Mouse (Mus musculus) stomach, embryonic 15.5 days (tissue): Measurements from ENCODE around the gene Tcte3. TPM values are rescaled to one million over a fixed set of nuclear protein-coding genes. Genes with fewer than 3 reads are reported as not detected.
A peak's percentile ranks its signal among the peaks of the same experiment; 100 is the strongest.
"Not testable (repeated sequence)": the region's sequence is repeated elsewhere in the genome, so short reads cannot be mapped to it uniquely, and the experiment has no call there.

ENCODE experiments used
- ATAC-seq: fragments of 200-750 bp; cut with Nextera tagmentation; 2 replicates; pipeline ENCODE4 v1.8.0; 2017; ENCODE audit warnings: low read depth, moderate number of reproducible peaks, moderate TSS enrichment; ENCODE audit not compliant: insufficient read depth, low FRiP score
- H3K27ac ChIP-seq: fragments of 300-500 bp; sonication (generic); 2 replicates; pipeline ENCODE4 v1.5.1; 2015; ENCODE audit warnings: mild to moderate bottlenecking, inconsistent platforms
- H3K27me3 ChIP-seq: fragments of 300-500 bp; sonication (generic); replicated peaks from 2 replicates; pipeline ENCODE4 v1.6.1; 2015; ENCODE audit warnings: inconsistent platforms
- H3K36me3 ChIP-seq: fragments of 300-500 bp; sonication (generic); 2 replicates; pipeline ENCODE4 v1.6.1; 2015; ENCODE audit warnings: inconsistent platforms
- H3K4me1 ChIP-seq: fragments of 300-500 bp; sonication (generic); 2 replicates; pipeline ENCODE4 v1.6.1; 2015; ENCODE audit warnings: inconsistent platforms
- H3K4me2 ChIP-seq: fragments of 300-500 bp; sonication (generic); 2 replicates; pipeline ENCODE4 v1.6.1; 2015; ENCODE audit warnings: mild to moderate bottlenecking, inconsistent platforms
- H3K4me3 ChIP-seq: fragments of 300-500 bp; sonication (generic); replicated peaks from 2 replicates; pipeline ENCODE4 v1.5.1; 2015; ENCODE audit warnings: inconsistent platforms
- H3K9ac ChIP-seq: fragments of 300-500 bp; sonication (generic); 2 replicates; pipeline ENCODE4 v1.6.1; 2015; ENCODE audit warnings: inconsistent platforms
- H3K9me3 ChIP-seq: fragments of 300-500 bp; sonication (generic); 2 replicates; pipeline ENCODE4 v1.6.1; 2016; ENCODE audit warnings: inconsistent platforms
- WGBS: fragments of 180-500 bp; shearing (Covaris S2); methylation state at CpG from one replicate; pipeline ENCODE4 v1.1.7; 2015; 5-methylcytosine and 5-hydroxymethylcytosine counted together
- polyA plus RNA-seq: library from polyadenylated mRNA; unstranded; fragments of >200 nt; fragmentation: Nextera tagmentation; extraction: Ambion mirVana; gene quantifications from 2 replicates; pipeline ENCODE4 v1.2.1, GENCODE M21; 2015

The Tcte3 gene
- polyA plus RNA-seq, 1 experiment from 2014 or later = not detected

DNA sequence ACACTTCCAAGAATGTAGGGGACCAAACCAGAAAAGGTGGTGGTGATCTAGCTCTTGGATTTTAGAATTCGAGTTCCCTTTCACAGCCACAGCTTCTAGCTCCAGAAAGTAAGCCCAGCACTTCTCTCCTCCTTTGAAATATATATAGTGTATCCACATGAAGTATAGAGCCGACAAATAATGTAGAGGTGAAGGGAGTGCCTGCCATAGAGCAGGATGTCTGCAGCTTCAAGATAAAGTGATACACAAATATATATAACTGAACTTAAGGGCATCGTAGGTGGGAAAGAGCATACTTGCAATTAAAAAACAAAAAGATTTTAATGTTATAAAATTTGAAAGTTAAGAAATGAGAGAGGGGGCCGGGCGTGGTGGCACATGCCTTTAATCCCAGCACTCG, 15.8 kb downstream of the Tcte3 start:
- H3K9ac ChIP-seq, H3K27ac ChIP-seq, H3K4me2 ChIP-seq, H3K9me3 ChIP-seq, H3K4me1 ChIP-seq, H3K4me3 ChIP-seq, H3K27me3 ChIP-seq, H3K36me3 ChIP-seq, ATAC-seq: not testable (repeated sequence)
- WGBS = no CpG with 5 or more reads among the region's 6 CpGs

- peak; percentile 77 for ATAC-seq
- H3K9me3 ChIP-seq, H3K27ac ChIP-seq, H3K27me3 ChIP-seq, H3K4me1 ChIP-seq, H3K4me3 ChIP-seq, H3K9ac ChIP-seq, H3K4me2 ChIP-seq, H3K36me3 ChIP-seq: not testable (repeated sequence)
- WGBS = no CpG with 5 or more reads among the region's 48 CpGs
Measured at GRCm38 (mm10) chr17:15024502-15025193, 16.6 kb downstream of the Tcte3 start.

DNA sequence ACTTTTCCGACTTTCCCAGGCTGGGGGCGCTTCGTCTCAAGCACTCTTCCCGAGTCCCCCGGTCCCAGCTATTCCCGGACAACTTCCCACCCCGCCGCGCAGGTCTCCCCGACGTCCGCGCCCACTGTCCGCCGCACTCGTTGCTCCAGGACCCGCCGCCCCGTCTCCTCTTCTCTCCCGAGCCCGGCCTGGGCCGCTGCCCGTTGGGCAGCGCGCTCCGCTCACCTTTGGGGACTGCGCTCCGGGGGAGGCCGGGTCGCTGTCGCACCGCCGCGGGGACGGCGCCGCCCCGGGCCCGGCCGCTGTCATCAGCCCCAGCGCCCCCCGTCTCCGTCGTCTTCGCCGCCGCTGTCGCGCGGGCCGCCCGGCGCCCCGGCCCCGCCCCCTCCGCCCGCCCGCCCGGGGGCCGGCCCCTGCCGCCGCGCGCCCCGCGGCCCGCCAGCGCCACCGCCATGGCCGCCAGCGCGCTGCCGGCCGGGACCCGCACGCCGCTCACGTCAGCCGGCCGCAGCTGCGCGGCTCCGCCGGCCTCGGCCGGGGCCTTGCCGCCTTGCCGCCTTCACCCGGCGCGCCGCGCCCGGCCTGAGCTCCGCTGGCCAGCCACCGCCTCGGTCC, 17.3 kb downstream of the Tcte3 start:
- H3K4me2 ChIP-seq, H3K4me1 ChIP-seq, H3K9ac ChIP-seq, H3K4me3 ChIP-seq, H3K9me3 ChIP-seq, H3K27me3 ChIP-seq, H3K36me3 ChIP-seq, H3K27ac ChIP-seq: not testable (repeated sequence)
- WGBS = no CpG with 5 or more reads among the region's 97 CpGs
- peak; percentile 77 for ATAC-seq

DNA sequence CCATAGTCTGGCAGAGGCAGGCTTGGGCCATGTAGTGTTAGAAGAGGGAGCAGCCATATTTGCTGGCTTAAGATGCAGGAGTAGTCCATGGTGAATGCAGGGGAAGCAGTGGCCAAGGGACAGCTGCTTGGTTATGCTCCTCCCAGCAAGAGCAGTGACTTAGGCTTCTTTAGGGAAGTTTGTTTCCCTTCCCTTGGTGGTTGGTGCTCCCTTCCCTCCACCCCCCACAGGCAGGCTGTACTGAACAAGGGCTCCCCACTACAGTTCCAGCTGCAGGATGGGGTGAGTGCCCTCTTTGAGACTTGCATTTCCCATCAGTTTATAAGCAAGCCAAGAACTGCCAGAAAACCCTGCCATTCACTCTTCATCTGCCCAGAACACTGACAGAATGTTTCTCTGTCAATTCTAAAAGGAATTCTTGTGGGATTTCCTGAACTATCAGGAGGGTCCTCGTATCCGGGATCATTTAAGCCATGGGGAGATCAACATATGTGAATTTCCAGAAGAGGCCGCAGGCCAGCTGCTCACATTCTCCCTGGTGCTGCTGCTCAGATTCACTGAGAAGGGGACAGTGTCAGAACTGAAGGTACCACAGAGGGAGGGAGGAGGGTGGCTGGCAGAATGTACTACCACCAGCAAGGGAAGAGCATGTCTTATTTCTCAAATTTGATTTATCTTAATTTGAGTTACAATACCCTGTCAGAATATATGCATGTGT, 19.6 kb downstream of the Tcte3 start:
- not testable (repeated sequence) for H3K36me3 ChIP-seq, H3K4me2 ChIP-seq, H3K9me3 ChIP-seq, H3K9ac ChIP-seq, H3K27me3 ChIP-seq, H3K4me1 ChIP-seq, H3K4me3 ChIP-seq, ATAC-seq
- H3K27ac ChIP-seq = 0 out of 2 replicates have a peak overlapping the region, but pooled peaks have one; percentile 35
- WGBS = 79% methylated on average over 3 of the region's 3 CpGs

GRCm38 (mm10) chr17:15009706-15010413, 31.4 kb downstream of the Tcte3 start, which contains the start of gene Gm3435:
Gene Gm3435 (plus strand): TSS chr17:15010176.
- not testable (repeated sequence) for H3K4me3 ChIP-seq, H3K9ac ChIP-seq, H3K27me3 ChIP-seq, H3K4me2 ChIP-seq, H3K9me3 ChIP-seq, H3K4me1 ChIP-seq, H3K36me3 ChIP-seq, H3K27ac ChIP-seq
- WGBS = no CpG with 5 or more reads among the region's 60 CpGs
- ATAC-seq = peak; percentile 98

GRCm38 (mm10) chr17:15009088-15009487, 32.2 kb downstream of the Tcte3 start:
- not testable (repeated sequence) for ATAC-seq, H3K9me3 ChIP-seq, H3K36me3 ChIP-seq, H3K4me2 ChIP-seq, H3K4me1 ChIP-seq, H3K27ac ChIP-seq, H3K4me3 ChIP-seq, H3K27me3 ChIP-seq, H3K9ac ChIP-seq
- WGBS = no CpG with 5 or more reads among the region's 3 CpGs

- not testable (repeated sequence) for H3K27me3 ChIP-seq, H3K4me3 ChIP-seq, H3K36me3 ChIP-seq, H3K4me1 ChIP-seq, H3K4me2 ChIP-seq, H3K27ac ChIP-seq, H3K9ac ChIP-seq, H3K9me3 ChIP-seq
- peak; percentile 44; the same call in 1 of the 2 replicates for ATAC-seq
- WGBS = no CpG with 5 or more reads among the region's 4 CpGs
Measured at GRCm38 (mm10) chr17:15000047-15000446, 41.2 kb downstream of the Tcte3 start.

DNA sequence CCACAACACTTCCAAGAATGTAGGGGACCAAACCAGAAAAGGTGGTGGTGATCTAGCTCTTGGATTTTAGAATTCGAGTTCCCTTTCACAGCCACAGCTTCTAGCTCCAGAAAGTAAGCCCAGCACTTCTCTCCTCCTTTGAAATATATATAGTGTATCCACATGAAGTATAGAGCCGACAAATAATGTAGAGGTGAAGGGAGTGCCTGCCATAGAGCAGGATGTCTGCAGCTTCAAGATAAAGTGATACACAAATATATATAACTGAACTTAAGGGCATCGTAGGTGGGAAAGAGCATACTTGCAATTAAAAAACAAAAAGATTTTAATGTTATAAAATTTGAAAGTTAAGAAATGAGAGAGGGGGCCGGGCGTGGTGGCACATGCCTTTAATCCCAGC, 47.1 kb downstream of the Tcte3 start:
- not testable (repeated sequence) for H3K4me3 ChIP-seq, H3K9me3 ChIP-seq, H3K4me1 ChIP-seq, H3K27ac ChIP-seq, H3K36me3 ChIP-seq, H3K9ac ChIP-seq, H3K27me3 ChIP-seq, H3K4me2 ChIP-seq, ATAC-seq
- no CpG with 5 or more reads among the region's 5 CpGs for WGBS

DNA sequence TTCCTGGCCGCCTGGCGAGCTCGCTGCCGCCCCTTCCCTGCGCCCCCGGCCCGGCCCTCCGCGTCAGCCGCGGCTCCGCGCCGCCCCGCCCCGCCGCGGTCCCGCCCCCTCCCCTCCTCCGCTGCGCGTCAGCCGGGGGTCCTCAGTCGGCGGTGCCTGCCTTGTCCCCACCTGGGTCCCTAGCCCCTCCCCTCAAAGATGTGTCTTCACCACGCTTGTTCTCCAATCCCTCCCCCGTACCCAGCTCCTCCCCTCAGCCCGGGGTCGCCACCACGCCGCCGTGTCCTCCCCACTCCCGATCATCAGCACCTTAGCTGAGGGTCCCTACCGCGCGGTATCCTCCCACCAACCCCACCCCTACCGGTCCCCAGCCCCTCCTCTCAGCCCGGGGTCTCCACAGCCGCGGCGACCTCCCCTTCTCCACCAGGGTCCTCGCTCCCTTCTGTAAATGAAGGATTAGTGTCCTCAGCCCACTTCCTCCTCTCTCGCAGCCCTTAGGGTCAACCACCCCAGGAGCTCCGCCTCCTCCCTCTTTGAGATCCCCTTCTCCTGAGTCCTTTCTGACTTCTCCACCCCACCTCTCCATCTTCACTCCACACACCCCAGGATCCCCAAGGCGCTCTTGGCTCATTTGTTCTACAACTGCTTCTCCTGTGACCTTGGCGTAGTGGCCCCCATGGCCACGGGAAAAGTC, 48.0 kb downstream of the Tcte3 start:
- H3K27me3 ChIP-seq, H3K27ac ChIP-seq, H3K9ac ChIP-seq, H3K9me3 ChIP-seq, H3K4me1 ChIP-seq, H3K4me2 ChIP-seq, H3K36me3 ChIP-seq, H3K4me3 ChIP-seq: not testable (repeated sequence)
- no CpG with 5 or more reads among the region's 47 CpGs for WGBS
- ATAC-seq = peak; percentile 69

DNA sequence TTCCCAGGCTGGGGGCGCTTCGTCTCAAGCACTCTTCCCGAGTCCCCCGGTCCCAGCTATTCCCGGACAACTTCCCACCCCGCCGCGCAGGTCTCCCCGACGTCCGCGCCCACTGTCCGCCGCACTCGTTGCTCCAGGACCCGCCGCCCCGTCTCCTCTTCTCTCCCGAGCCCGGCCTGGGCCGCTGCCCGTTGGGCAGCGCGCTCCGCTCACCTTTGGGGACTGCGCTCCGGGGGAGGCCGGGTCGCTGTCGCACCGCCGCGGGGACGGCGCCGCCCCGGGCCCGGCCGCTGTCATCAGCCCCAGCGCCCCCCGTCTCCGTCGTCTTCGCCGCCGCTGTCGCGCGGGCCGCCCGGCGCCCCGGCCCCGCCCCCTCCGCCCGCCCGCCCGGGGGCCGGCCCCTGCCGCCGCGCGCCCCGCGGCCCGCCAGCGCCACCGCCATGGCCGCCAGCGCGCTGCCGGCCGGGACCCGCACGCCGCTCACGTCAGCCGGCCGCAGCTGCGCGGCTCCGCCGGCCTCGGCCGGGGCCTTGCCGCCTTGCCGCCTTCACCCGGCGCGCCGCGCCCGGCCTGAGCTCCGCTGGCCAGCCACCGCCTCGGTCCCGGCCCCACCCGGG, 48.7 kb downstream of the Tcte3 start:
- ATAC-seq = peak; percentile 71
- H3K9ac ChIP-seq, H3K27me3 ChIP-seq, H3K36me3 ChIP-seq, H3K27ac ChIP-seq, H3K4me3 ChIP-seq, H3K4me1 ChIP-seq, H3K4me2 ChIP-seq, H3K9me3 ChIP-seq: not testable (repeated sequence)
- WGBS = no CpG with 5 or more reads among the region's 98 CpGs

GRCm38 (mm10) chr17:14990116-14990702, 51.1 kb downstream of the Tcte3 start:
- H3K4me2 ChIP-seq, H3K4me1 ChIP-seq, H3K27me3 ChIP-seq, H3K27ac ChIP-seq, H3K9ac ChIP-seq, H3K36me3 ChIP-seq, H3K9me3 ChIP-seq, ATAC-seq, H3K4me3 ChIP-seq: not testable (repeated sequence)
- 65% methylated on average over 4 of the region's 5 CpGs for WGBS
